Mouse (Mus musculus) left cerebral cortex, postnatal 4 days (tissue): Measurements from ENCODE around the gene Ncam2. TPM values are rescaled to one million over a fixed set of nuclear protein-coding genes. Genes with fewer than 3 reads are reported as not detected.
"Not testable (repeated sequence)": the region's sequence is repeated elsewhere in the genome, so short reads cannot be mapped to it uniquely, and the experiment has no call there.

Experiments
- DNase-seq: peaks from one replicate; pipeline ENCODE4 v3.0.0-alpha.2; 2022
- intact Hi-C: fragments of 180-260 bp; cut with DNase I; formaldehyde crosslinking; loops from one replicate; pipeline ENCODE4 v1.15.1; 2025
- total RNA-seq, 2 experiments: library from RNA; stranded (reverse); gene quantifications; 2 replicates each; pipeline ENCODE4 v1.2.3; 2021

Gene Ncam2
- total RNA-seq, 2 experiments from 2014 or later: 62.4 to 69.9 TPM

DNA sequence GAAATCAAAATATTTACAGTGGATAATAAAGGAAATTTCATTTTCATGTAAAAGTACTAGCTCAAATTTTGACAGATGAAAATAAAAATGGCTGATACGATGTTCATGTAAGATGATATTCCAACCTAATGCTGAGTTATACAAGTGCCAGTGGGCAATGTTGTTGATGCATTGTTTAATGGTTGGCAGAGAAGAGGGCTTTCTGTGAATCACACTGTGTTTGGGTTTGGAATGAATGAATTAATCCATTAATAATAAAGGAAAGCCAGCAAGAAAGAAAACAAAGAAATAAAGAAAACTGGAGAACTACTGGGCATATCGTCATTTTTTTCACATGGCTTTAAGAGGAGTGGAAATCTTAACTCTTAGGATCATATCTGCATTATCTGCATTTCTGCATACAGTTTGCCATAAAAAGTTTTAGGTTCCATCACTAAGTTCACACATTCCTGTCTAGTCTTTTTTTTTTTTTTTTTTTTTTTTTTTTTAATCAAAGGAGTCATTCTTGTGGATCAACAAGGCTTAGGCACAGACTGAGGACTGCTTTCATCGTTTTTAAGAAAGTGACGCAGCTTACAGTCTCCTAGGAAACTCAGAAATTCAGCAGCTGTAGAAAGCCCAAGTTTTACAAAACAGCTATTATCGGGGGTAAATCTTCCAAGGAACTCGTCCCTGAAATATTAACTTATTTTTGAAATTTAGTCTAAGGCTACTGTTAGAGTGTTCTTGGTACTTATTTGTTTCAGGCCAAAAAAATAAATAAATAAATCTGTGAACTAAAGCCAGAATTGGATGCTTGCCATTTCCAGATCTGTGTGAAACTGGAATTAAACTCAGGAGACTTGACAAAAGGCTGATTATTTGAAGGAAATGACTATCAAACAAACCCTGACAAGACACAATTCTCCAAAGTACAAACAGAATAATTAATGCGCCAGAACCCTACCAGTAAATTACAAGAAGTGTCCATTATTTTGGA is 84.7 kb downstream of the Ncam2 start:
- intact Hi-C loops: no loop called here
- DNase-seq: no peak

DNA sequence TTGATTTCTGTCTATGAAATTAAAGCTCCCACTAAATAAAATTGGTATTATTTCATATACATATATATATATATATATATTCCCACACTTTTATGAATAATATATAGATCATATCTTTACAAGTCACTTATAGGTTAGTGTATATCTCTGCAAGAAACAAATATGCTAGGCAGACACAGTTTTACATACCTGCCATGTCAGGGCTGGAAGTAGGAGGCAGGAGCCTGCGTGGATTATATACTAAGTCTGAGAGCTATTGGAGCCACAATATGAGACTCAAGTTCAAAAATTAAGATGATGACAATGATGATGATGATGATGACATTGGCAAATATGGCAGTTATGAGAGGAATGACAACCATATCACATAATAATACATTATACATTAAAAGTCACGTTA is 85.4 kb downstream of the Ncam2 start:
- intact Hi-C loops: no loop called here
- DNase-seq: no peak

DNA sequence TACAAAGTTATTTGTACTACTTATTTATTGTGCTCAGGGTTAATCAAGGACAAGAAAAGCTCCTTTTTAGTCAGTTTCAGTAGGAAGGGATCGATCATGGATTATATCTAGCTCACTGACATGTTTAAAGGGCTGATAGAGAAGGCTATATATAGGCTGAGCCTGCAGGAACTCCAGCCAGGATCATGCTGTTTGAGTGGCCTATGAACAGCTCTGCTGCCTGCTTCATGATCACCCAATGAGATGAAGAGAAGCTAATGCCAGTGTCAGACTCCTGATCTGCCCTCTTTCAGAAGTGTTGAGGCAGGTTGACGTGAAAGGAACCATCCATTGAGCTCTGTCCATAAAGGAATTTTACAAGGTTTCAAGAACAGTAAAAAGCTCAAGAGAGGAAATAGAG is 103.3 kb downstream of the Ncam2 start:
- DNase-seq: no peak
- intact Hi-C loops: no loop called here

GRCm38 (mm10) chr16:81309215-81309614 is 108.7 kb downstream of the Ncam2 start:
- intact Hi-C loops: no loop called here
- no peak for DNase-seq

- no peak for DNase-seq
- intact Hi-C loops: no loop called here
These were observed 118.5 kb downstream of the Ncam2 start for GRCm38 (mm10) chr16:81319037-81319436.

- peak; percentile 56 for DNase-seq
- intact Hi-C loops: no loop called here
These were observed 130.0 kb downstream of the Ncam2 start for GRCm38 (mm10) chr16:81330539-81330938.

GRCm38 (mm10) chr16:81365901-81366300 is 165.4 kb downstream of the Ncam2 start:
- no peak for DNase-seq
- intact Hi-C loops: no loop called here

DNA sequence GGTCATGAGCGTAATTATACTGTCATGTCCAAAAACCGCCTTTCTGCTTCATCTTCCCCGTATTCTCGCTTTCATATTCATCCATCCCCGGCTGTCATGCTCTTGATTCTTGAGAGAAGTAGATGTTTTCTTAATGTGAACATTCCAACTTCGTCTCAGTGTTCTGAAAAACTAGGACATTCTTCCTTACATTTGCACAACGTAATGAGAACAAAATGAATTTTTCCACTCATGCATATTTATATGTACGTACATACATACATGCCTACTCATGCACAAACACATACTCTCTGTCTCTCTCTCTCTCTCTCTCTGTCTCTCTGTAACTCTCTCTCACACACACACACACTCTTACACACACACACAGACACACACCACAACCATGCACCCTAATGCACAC is 173.7 kb downstream of the Ncam2 start:
- intact Hi-C loops: no loop called here
- no peak for DNase-seq

- no peak for DNase-seq
- intact Hi-C loops: no loop called here
These were observed 179.9 kb downstream of the Ncam2 start for GRCm38 (mm10) chr16:81380434-81380833.

- no peak for DNase-seq
- intact Hi-C loops: no loop called here
These were observed 188.1 kb downstream of the Ncam2 start for GRCm38 (mm10) chr16:81388646-81389045.

- intact Hi-C loops: no loop called here
- DNase-seq: no peak
These were observed 234.1 kb downstream of the Ncam2 start for GRCm38 (mm10) chr16:81434559-81434958.

- intact Hi-C loops: no loop called here
- DNase-seq: no peak
These were observed 236.8 kb downstream of the Ncam2 start for GRCm38 (mm10) chr16:81437091-81437867.

GRCm38 (mm10) chr16:81437868-81438249 is 237.4 kb downstream of the Ncam2 start:
- intact Hi-C loops: no loop called here
- no peak for DNase-seq

- intact Hi-C loops: no loop called here
- no peak for DNase-seq
These were observed 250.4 kb downstream of the Ncam2 start for GRCm38 (mm10) chr16:81450851-81451250.

DNA sequence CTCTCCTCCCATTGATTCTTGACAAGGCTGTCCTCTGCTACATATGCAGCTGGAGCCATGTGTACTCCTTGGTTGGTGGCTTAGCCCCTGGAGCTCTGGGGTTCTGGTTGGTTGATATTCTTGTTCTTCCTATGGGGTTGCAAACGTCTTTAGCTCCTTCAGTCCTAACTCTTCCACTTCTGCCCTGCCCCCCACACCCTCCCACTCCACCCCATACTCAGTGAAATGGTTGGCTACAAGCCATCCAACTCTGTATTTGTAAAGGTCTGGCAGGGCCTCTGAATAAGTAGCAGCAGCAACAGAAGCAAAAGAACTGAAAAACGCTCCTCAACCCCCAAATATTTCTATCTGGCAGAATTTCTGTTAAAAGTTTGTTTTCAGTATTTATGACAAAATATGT is 252.5 kb downstream of the Ncam2 start:
- DNase-seq: no peak
- intact Hi-C loops: no loop called here

GRCm38 (mm10) chr16:81454472-81454871 is 254.0 kb downstream of the Ncam2 start:
- intact Hi-C loops: no loop called here
- DNase-seq: no peak

DNA sequence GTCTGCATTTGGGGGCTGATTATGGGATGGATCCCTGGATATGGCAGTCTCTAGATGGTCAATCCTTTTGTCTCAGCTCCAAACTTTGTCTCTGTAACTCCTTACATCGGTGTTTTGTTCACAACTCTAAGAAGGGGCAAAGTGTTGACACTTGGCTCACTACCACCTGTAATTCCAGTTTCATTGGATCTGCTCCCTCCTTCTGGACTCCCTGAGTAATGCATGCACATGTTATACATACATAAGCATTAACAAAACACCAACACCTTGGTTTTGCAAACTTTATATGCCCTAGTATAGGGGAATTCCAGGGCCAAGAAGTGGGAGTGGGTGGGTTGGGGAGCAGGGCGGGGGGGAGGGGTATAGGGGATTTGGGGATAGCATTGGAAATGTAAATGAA is 262.2 kb downstream of the Ncam2 start:
- DNase-seq: peak; percentile 18
- intact Hi-C loops: not testable (repeated sequence)

- intact Hi-C loops: no loop called here
- DNase-seq: no peak
These were observed 272.4 kb downstream of the Ncam2 start for GRCm38 (mm10) chr16:81472925-81473324.

DNA sequence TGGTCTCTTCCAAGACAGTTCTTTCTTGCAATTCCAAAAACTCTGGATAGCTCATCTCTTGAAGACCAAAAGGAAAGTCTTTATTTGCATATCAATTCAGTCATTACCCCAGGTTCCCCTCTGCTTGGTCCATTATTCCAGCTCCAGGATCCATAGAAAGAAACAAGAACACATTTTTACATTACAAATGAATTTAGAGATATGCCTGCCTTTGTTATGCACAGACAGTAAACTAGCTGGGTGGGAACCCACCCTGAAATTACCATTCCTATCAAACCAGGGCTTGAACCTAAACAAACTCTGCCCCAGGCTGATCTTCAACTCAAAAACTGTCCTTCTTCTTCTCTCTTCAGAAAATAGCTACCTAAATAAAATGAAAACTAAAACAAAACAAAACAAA is 280.6 kb downstream of the Ncam2 start:
- DNase-seq: no peak
- intact Hi-C loops: no loop called here

DNA sequence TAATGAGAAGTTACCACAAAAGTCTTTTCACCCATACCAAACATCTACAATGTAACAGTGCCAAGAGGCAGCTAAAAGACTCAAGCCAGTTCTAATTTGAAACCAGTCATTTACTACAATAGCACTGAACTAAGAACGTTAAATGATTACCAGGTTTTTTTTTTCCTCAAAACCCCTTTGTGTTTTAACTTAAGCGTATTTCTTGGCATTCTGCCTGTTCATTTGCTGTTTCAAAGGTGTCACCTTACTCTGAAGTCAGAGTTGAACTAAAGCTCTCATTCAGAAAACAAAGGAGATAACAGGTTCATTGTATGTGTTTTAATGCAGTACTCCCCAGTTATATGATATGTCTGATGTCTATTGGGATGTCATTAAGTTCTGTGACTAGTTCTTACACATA is 295.6 kb downstream of the Ncam2 start:
- intact Hi-C loops: no loop called here
- DNase-seq: no peak

DNA sequence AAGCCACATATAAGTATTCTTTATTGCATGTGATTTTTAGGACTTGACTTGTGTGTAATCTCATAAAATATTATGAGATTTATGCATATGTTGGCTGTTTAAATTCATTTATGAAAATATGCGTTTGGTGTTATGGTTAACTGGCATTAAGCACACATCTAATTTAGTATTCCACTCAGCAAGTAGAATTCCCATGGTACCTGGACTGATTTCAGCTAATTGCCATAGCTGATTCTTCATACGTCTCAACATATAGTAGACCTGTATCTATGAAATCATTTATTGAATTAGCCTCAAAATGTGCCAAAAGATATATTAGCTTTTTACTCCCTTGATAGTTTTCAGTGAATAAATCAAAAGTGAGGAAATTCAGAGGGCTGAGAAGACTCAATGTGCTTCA is 302.1 kb downstream of the Ncam2 start:
- intact Hi-C loops: no loop called here
- no peak for DNase-seq

DNA sequence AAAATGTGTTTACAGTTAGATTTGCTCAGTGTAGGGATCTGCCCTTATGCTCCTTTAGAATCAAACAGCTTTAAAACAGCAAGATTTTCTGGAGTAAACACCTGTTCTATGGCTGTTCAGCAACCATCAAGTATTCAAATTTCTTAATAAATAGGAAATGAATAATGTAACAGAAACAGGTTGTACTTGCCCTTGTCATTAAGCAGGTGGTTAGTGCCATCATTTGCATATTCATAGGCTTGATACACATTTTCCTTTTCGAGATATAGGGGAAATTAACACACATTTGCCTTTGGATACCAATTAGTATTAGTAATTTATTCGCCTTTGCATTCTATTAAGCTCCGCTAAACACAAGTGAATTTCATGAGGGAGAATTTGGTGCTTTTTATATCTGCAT is 335.7 kb downstream of the Ncam2 start:
- intact Hi-C loops: no loop called here
- no peak for DNase-seq
